Mouse (Mus musculus): ENCODE data around the gene Ngf. TPM values are rescaled to one million over a fixed set of nuclear protein-coding genes. Genes with fewer than 3 reads are reported as not detected.

Gene Ngf
- polyA plus RNA-seq, 1 experiment = 2.4 TPM

GRCm38 (mm10) chr3:102498113-102498512, 28.4 kb downstream of the Ngf start:
- 81% methylated on average over 7 of the region's 7 CpGs for WGBS
- H3K4me1 ChIP-seq (ENCODE audit: control insufficient read depth, insufficient read depth, low read length) = peaks cover 4% of the 10 kb centered on the region; the same call in 1 of the 2 replicates
- no peak overlapping the region for H3K27ac ChIP-seq (ENCODE audit: insufficient read depth, low read length)
- DNase-seq = no peak
- H3K4me3 ChIP-seq (replicated peaks; ENCODE audit: insufficient read depth, low read depth, low read length) = no peak overlapping the region
- H3K27me3 ChIP-seq (ENCODE audit: control insufficient read depth, insufficient read depth, low read length) = peaks cover 3% of the 10 kb centered on the region; the same call in 1 of the 2 replicates
- no peak for TF ChIP-seq POLR2A (IDR thresholded peaks at IDR 0.05; ENCODE audit: borderline replicate concordance, insufficient read depth, low read length)
- no peak for TF ChIP-seq CTCF (IDR thresholded peaks at IDR 0.05; ENCODE audit: borderline replicate concordance, insufficient read depth, low read depth, low read length)

- no peak overlapping the region for H3K4me3 ChIP-seq (replicated peaks; ENCODE audit: insufficient read depth, low read depth, low read length)
- no peak for DNase-seq
- no peak for TF ChIP-seq POLR2A (IDR thresholded peaks at IDR 0.05; ENCODE audit: borderline replicate concordance, insufficient read depth, low read length)
- TF ChIP-seq CTCF (IDR thresholded peaks at IDR 0.05; ENCODE audit: borderline replicate concordance, insufficient read depth, low read depth, low read length) = no peak
- 38% methylated on average over 6 of the region's 6 CpGs for WGBS
- peaks cover 4% of the 10 kb centered on the region; the same call in 1 of the 2 replicates for H3K4me1 ChIP-seq (ENCODE audit: control insufficient read depth, insufficient read depth, low read length)
- no peak overlapping the region for H3K27ac ChIP-seq (ENCODE audit: insufficient read depth, low read length)
- peaks cover 3% of the 10 kb centered on the region; the same call in 1 of the 2 replicates for H3K27me3 ChIP-seq (ENCODE audit: control insufficient read depth, insufficient read depth, low read length)
Observed at GRCm38 (mm10) chr3:102498931-102499330, 29.2 kb downstream of the Ngf start.

DNA sequence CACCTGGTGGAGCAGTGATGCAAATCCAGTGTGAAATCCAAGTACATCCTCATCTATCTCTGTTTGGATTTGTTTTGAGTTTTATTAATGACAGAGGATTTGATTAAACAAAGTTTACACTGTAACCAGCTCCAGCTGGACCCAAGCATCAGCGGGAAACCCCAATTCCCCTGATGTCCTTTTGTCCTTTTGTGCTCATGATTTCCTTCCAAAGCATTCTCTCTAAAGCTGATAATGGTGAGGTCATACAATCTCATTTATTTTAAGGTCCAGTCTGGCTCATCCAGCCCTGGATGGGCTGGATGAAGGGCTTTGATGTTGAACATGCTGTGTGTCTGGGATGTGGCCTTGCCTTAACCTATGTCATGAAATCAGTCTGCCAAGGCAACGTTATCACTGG, 30.3 kb downstream of the Ngf start:
- no peak overlapping the region for H3K27ac ChIP-seq (ENCODE audit: insufficient read depth, low read length)
- H3K27me3 ChIP-seq (ENCODE audit: control insufficient read depth, insufficient read depth, low read length) = peaks cover 3% of the 10 kb centered on the region; the same call in 1 of the 2 replicates
- TF ChIP-seq CTCF (IDR thresholded peaks at IDR 0.05; ENCODE audit: borderline replicate concordance, insufficient read depth, low read depth, low read length) (no peak), POLR2A (IDR thresholded peaks at IDR 0.05; ENCODE audit: borderline replicate concordance, insufficient read depth, low read length) (no peak)
- H3K4me3 ChIP-seq (replicated peaks; ENCODE audit: insufficient read depth, low read depth, low read length) = no peak overlapping the region
- peaks cover 4% of the 10 kb centered on the region; the same call in 1 of the 2 replicates for H3K4me1 ChIP-seq (ENCODE audit: control insufficient read depth, insufficient read depth, low read length)
- WGBS = 95% methylated on average over 2 of the region's 2 CpGs
- no peak for DNase-seq

DNA sequence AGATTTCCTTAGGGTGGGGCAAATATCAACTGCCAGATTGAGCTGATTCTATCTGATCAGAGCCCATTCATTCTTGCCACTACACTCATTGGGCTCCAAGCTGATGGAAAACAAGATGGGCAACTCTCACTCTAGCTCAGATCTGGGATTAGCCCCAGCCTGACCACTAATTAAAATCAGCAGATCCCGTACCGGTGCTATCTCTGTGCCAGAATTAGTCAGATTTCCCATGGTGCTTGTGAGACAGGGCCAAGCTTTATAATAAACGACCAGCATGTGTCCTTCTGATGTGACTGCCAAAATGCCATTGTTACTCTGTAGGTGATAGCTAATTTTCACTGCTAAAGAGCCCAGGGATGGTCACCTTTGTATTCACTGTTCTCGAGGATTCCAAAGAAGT, 31.5 kb downstream of the Ngf start:
- Histone ChIP-seq H3K27me3 (ENCODE audit: control insufficient read depth, insufficient read depth, low read length) (peaks cover 3% of the 10 kb centered on the region; the same call in 1 of the 2 replicates), H3K27ac (ENCODE audit: insufficient read depth, low read length) (no peak overlapping the region), H3K4me1 (ENCODE audit: control insufficient read depth, insufficient read depth, low read length) (peaks cover 4% of the 10 kb centered on the region; the same call in 1 of the 2 replicates), H3K4me3 (replicated peaks; ENCODE audit: insufficient read depth, low read depth, low read length) (no peak overlapping the region)
- DNase-seq = peak in 1 of 2 experiments; percentile 59
- WGBS = 8% methylated on average over 4 of the region's 4 CpGs
- TF ChIP-seq CTCF (IDR thresholded peaks at IDR 0.05; ENCODE audit: borderline replicate concordance, insufficient read depth, low read depth, low read length) (no peak), POLR2A (IDR thresholded peaks at IDR 0.05; ENCODE audit: borderline replicate concordance, insufficient read depth, low read length) (no peak)

DNA sequence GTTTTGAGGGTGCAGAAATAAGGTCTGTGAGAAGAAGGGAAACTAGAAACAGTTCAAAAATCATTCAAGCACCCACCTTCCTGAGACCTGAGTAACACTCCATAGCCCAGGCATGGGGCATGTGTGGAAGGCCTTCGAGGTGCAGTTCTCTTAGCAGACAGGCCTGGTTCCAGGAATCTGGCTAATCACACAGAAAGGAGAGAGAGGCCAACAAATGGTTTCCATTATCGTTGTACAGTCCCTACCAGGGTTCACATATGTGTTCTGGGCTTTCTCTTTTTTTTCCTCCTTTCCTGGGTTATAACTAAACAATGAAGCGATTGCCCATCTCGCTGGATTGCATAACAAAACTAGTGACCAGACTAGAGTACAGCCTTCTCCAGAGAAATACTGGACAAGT, 35.4 kb downstream of the Ngf start:
- no peak for DNase-seq
- Histone ChIP-seq H3K4me1 (ENCODE audit: control insufficient read depth, insufficient read depth, low read length) (peaks cover 7% of the 10 kb centered on the region; the same call in 1 of the 2 replicates), H3K27me3 (ENCODE audit: control insufficient read depth, insufficient read depth, low read length) (peaks cover 1% of the 10 kb centered on the region; the same call in 1 of the 2 replicates), H3K4me3 (replicated peaks; ENCODE audit: insufficient read depth, low read depth, low read length) (no peak overlapping the region), H3K27ac (ENCODE audit: insufficient read depth, low read length) (no peak overlapping the region)
- 78% methylated on average over 4 of the region's 4 CpGs for WGBS
- TF ChIP-seq CTCF (IDR thresholded peaks at IDR 0.05; ENCODE audit: borderline replicate concordance, insufficient read depth, low read depth, low read length) (no peak), POLR2A (IDR thresholded peaks at IDR 0.05; ENCODE audit: borderline replicate concordance, insufficient read depth, low read length) (no peak)

- 68% methylated on average over 12 of the region's 12 CpGs for WGBS
- Histone ChIP-seq H3K4me3 (replicated peaks; ENCODE audit: insufficient read depth, low read depth, low read length) (no peak overlapping the region), H3K4me1 (ENCODE audit: control insufficient read depth, insufficient read depth, low read length) (peaks cover 5% of the 10 kb centered on the region; the same call in 1 of the 2 replicates), H3K27ac (ENCODE audit: insufficient read depth, low read length) (no peak overlapping the region), H3K27me3 (ENCODE audit: control insufficient read depth, insufficient read depth, low read length) (peaks cover 1% of the 10 kb centered on the region; the same call in 1 of the 2 replicates)
- DNase-seq = no peak
- TF ChIP-seq POLR2A (IDR thresholded peaks at IDR 0.05; ENCODE audit: borderline replicate concordance, insufficient read depth, low read length) (no peak), CTCF (IDR thresholded peaks at IDR 0.05; ENCODE audit: borderline replicate concordance, insufficient read depth, low read depth, low read length) (no peak)
Observed at GRCm38 (mm10) chr3:102506061-102506460, 36.3 kb downstream of the Ngf start.

DNA sequence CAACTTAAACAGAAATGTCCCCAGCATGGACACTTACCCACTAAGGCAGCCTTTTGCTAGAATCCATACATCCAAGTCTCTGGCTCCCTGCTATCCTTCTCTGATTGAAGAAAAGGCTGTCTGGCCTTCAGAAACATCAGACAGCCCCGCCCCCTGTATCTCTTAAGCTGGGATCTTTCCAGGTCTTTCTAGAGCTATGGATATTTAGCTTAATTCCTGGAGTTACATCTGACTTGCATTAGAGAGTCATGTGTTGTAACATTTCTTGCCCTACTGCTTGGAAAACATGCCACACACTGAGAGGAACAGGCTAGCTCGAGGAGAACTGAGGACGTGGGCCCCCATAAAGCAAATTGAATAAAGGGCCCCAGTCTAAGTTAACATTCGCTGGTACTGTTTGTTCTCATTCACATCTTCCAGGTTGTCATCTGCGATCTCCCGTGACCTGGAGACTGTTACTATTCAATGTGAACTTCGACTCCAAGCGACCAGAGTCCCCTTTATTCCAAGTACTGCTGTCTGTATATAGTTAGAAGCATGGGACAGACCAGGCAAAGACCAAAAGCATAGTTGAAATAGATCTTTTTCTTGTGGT, 38.0 kb downstream of the Ngf start:
- H3K27me3 ChIP-seq (ENCODE audit: control insufficient read depth, insufficient read depth, low read length) = peaks cover 1% of the 10 kb centered on the region; the same call in 1 of the 2 replicates
- H3K4me1 ChIP-seq (ENCODE audit: control insufficient read depth, insufficient read depth, low read length) = 0 out of 2 replicates have a peak, but pooled peaks cover 3% of the 10 kb centered on the region
- H3K4me3 ChIP-seq (replicated peaks; ENCODE audit: insufficient read depth, low read depth, low read length) = no peak overlapping the region
- no peak for DNase-seq
- no peak overlapping the region for H3K27ac ChIP-seq (ENCODE audit: insufficient read depth, low read length)
- TF ChIP-seq POLR2A (IDR thresholded peaks at IDR 0.05; ENCODE audit: borderline replicate concordance, insufficient read depth, low read length) = no peak
- no peak for TF ChIP-seq CTCF (IDR thresholded peaks at IDR 0.05; ENCODE audit: borderline replicate concordance, insufficient read depth, low read depth, low read length)
- WGBS = 77% methylated on average over 8 of the region's 8 CpGs

DNA sequence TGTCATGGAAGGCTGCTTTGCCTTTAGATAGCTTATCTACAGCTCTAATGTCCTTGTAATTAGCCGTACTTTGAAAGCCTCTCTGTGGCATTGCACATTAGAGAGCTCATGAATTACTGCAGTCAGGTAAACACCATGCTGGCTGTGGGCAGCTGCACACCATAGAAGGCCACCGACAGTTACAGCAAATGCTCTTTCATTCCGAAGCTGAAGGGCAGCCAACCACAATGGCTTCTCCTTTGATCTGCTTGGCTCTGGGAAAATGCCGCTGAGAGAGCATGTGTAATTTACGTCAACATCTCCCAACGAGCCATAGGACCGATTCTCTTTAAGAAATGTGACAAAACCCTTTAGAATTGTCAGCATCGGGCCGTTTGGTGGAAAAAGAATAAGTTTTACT, 38.7 kb downstream of the Ngf start:
- no peak overlapping the region for H3K4me3 ChIP-seq (replicated peaks; ENCODE audit: insufficient read depth, low read depth, low read length)
- 0 out of 2 replicates have a peak, but pooled peaks cover 3% of the 10 kb centered on the region for H3K4me1 ChIP-seq (ENCODE audit: control insufficient read depth, insufficient read depth, low read length)
- no peak for DNase-seq
- 11% methylated on average over 9 of the region's 9 CpGs for WGBS
- peaks cover 1% of the 10 kb centered on the region; the same call in 1 of the 2 replicates for H3K27me3 ChIP-seq (ENCODE audit: control insufficient read depth, insufficient read depth, low read length)
- TF ChIP-seq POLR2A (IDR thresholded peaks at IDR 0.05; ENCODE audit: borderline replicate concordance, insufficient read depth, low read length) (no peak), CTCF (IDR thresholded peaks at IDR 0.05; ENCODE audit: borderline replicate concordance, insufficient read depth, low read depth, low read length) (no peak)
- no peak overlapping the region for H3K27ac ChIP-seq (ENCODE audit: insufficient read depth, low read length)
